Mouse (Mus musculus) embryonic facial prominence, embryonic 11.5 days (tissue): ENCODE data around the gene Tpcn2. TPM values are rescaled to one million over a fixed set of nuclear protein-coding genes. Genes with fewer than 3 reads are reported as not detected.

ENCODE experiments used
- ATAC-seq: fragments of 200-750 bp; cut with Nextera tagmentation; replicated peaks from 2 replicates; pipeline ENCODE4 v1.8.0; 2017; ENCODE audit warnings: low read depth; ENCODE audit not compliant: insufficient number of reproducible peaks, low FRiP score, low TSS enrichment
- DNase-seq: peaks from one replicate; pipeline ENCODE4 v3.0.0-alpha.2; 2015; ENCODE audit warnings: low spot score
- H3K27ac ChIP-seq: fragments of 300-500 bp; sonication (generic); replicated peaks from 2 replicates; pipeline ENCODE4 v1.5.1; 2014; ENCODE audit warnings: mild to moderate bottlenecking, low read depth, low read length, control low read depth
- H3K27me3 ChIP-seq: fragments of 300-500 bp; sonication (generic); 2 replicates; pipeline ENCODE4 v1.6.1; 2014; ENCODE audit warnings: mild to moderate bottlenecking, low read length, moderate library complexity, mixed read lengths; ENCODE audit not compliant: control insufficient read depth, insufficient read depth
- H3K36me3 ChIP-seq: fragments of 300-500 bp; sonication (generic); replicated peaks from 2 replicates; pipeline ENCODE4 v1.6.1; 2014; ENCODE audit warnings: low read depth, mild to moderate bottlenecking, low read length, moderate library complexity, mixed read lengths; ENCODE audit not compliant: control insufficient read depth, insufficient read depth
- H3K4me1 ChIP-seq: fragments of 300-500 bp; sonication (generic); 2 replicates; pipeline ENCODE4 v1.6.1; 2014; ENCODE audit warnings: low read length, mixed read lengths; ENCODE audit not compliant: control insufficient read depth, insufficient read depth
- H3K4me2 ChIP-seq: fragments of 300-500 bp; sonication (generic); 2 replicates; pipeline ENCODE4 v1.6.1; 2014; ENCODE audit warnings: low read depth, mild to moderate bottlenecking, control low read depth, low read length, moderate library complexity
- H3K4me3 ChIP-seq: fragments of 300-500 bp; sonication (generic); 2 replicates; pipeline ENCODE4 v1.5.1; 2014; ENCODE audit warnings: low read depth, low read length, control low read depth
- H3K9ac ChIP-seq: fragments of 300-500 bp; sonication (generic); replicated peaks from 2 replicates; pipeline ENCODE4 v1.6.1; 2014; ENCODE audit warnings: mild to moderate bottlenecking, control low read depth, low read length
- H3K9me3 ChIP-seq: fragments of 300-500 bp; sonication (generic); replicated peaks from 2 replicates; pipeline ENCODE4 v1.6.1; 2016; ENCODE audit warnings: mild to moderate bottlenecking, low read length, inconsistent platforms, mixed read lengths; ENCODE audit not compliant: control insufficient read depth
- WGBS: fragments of 180-500 bp; shearing (Covaris S2); extraction: QIAGEN DNeasy Blood & Tissue Kit; methylation state at CpG from one replicate; pipeline ENCODE4 v1.1.7; 2014; 5-methylcytosine and 5-hydroxymethylcytosine counted together
- polyA plus RNA-seq: library from polyadenylated mRNA; unstranded; fragments of >200 nt; fragmentation: Nextera tagmentation; extraction: Ambion mirVana; gene quantifications from 2 replicates; pipeline ENCODE4 v1.2.1, GENCODE M21; 2014

Gene Tpcn2
- polyA plus RNA-seq, 1 experiment from 2014 or later, result 2.2 TPM

- no peak overlapping the region for H3K27ac ChIP-seq
- H3K27me3 ChIP-seq, result no peaks in the 10 kb centered on the region
- no peaks in the 10 kb centered on the region for H3K36me3 ChIP-seq
- DNase-seq (no peak), ATAC-seq (no peak)
- no peak overlapping the region for H3K4me2 ChIP-seq
- H3K4me1 ChIP-seq, result no peaks in the 10 kb centered on the region
- H3K9ac ChIP-seq, result no peak overlapping the region
- H3K9me3 ChIP-seq, result no peaks in the 10 kb centered on the region
- no peak overlapping the region for H3K4me3 ChIP-seq
Measured at GRCm38 (mm10) chr7:145146252-145146930, 137.4 kb downstream of the Tpcn2 start.

GRCm38 (mm10) chr7:145143502-145144070, 140.2 kb downstream of the Tpcn2 start:
- Histone ChIP-seq H3K4me2 (no peak overlapping the region), H3K27me3 (no peaks in the 10 kb centered on the region), H3K4me3 (no peak overlapping the region), H3K9me3 (peaks cover 5% of the 10 kb centered on the region; the same call in 1 of the 2 replicates), H3K36me3 (no peaks in the 10 kb centered on the region), H3K9ac (no peak overlapping the region), H3K27ac (no peak overlapping the region), H3K4me1 (no peaks in the 10 kb centered on the region)
- WGBS, result 73% methylated on average over 3 of the region's 3 CpGs
- DNase-seq (no peak), ATAC-seq (no peak)

- Histone ChIP-seq H3K9me3 (peaks cover 5% of the 10 kb centered on the region; the same call in 1 of the 2 replicates), H3K27me3 (no peaks in the 10 kb centered on the region), H3K36me3 (no peaks in the 10 kb centered on the region), H3K27ac (no peak overlapping the region), H3K9ac (no peak overlapping the region), H3K4me1 (no peaks in the 10 kb centered on the region), H3K4me3 (no peak overlapping the region), H3K4me2 (no peak overlapping the region)
- ATAC-seq (no peak), DNase-seq (no peak)
- 73% methylated on average over 2 of the region's 2 CpGs for WGBS
Measured at GRCm38 (mm10) chr7:145140656-145141055, 143.2 kb downstream of the Tpcn2 start.

GRCm38 (mm10) chr7:145139576-145139975, 144.2 kb downstream of the Tpcn2 start:
- H3K9ac ChIP-seq, result no peak overlapping the region
- DNase-seq (no peak), ATAC-seq (no peak)
- H3K27ac ChIP-seq, result no peak overlapping the region
- peaks cover 5% of the 10 kb centered on the region; the same call in 1 of the 2 replicates for H3K9me3 ChIP-seq
- no peaks in the 10 kb centered on the region for H3K27me3 ChIP-seq
- H3K4me1 ChIP-seq, result no peaks in the 10 kb centered on the region
- no peak overlapping the region for H3K4me3 ChIP-seq
- 87% methylated on average over 3 of the region's 3 CpGs for WGBS
- no peaks in the 10 kb centered on the region for H3K36me3 ChIP-seq
- H3K4me2 ChIP-seq, result no peak overlapping the region

- Histone ChIP-seq H3K4me1 (no peaks in the 10 kb centered on the region), H3K27ac (no peak overlapping the region), H3K9ac (no peak overlapping the region), H3K36me3 (no peaks in the 10 kb centered on the region), H3K9me3 (peaks cover 5% of the 10 kb centered on the region; the same call in 1 of the 2 replicates), H3K27me3 (no peaks in the 10 kb centered on the region), H3K4me2 (no peak overlapping the region), H3K4me3 (no peak overlapping the region)
- DNase-seq, result no peak
- ATAC-seq, result no peak
- 73% methylated on average over 1 of the region's 1 CpGs for WGBS
Measured at GRCm38 (mm10) chr7:145139100-145139499, 144.7 kb downstream of the Tpcn2 start.

GRCm38 (mm10) chr7:145137871-145138270, 145.9 kb downstream of the Tpcn2 start:
- DNase-seq, result no peak
- no peak for ATAC-seq
- Histone ChIP-seq H3K4me1 (no peaks in the 10 kb centered on the region), H3K4me2 (no peak overlapping the region), H3K36me3 (no peaks in the 10 kb centered on the region), H3K9ac (no peak overlapping the region), H3K27ac (no peak overlapping the region), H3K27me3 (no peaks in the 10 kb centered on the region), H3K9me3 (peaks cover 5% of the 10 kb centered on the region; the same call in 1 of the 2 replicates), H3K4me3 (no peak overlapping the region)
- WGBS, result 92% methylated on average over 1 of the region's 1 CpGs

GRCm38 (mm10) chr7:145136831-145137230, 147.0 kb downstream of the Tpcn2 start:
- no peak for DNase-seq
- Histone ChIP-seq H3K4me2 (no peak overlapping the region), H3K4me1 (no peaks in the 10 kb centered on the region), H3K9ac (no peak overlapping the region), H3K4me3 (no peak overlapping the region), H3K27ac (no peak overlapping the region), H3K9me3 (peaks cover 5% of the 10 kb centered on the region; the same call in 1 of the 2 replicates), H3K27me3 (no peaks in the 10 kb centered on the region), H3K36me3 (no peaks in the 10 kb centered on the region)
- 84% methylated on average over 4 of the region's 4 CpGs for WGBS
- ATAC-seq, result no peak
